Mouse (Mus musculus): ENCODE results near the gene Cdc42ep4.
A peak's percentile ranks its signal among the peaks of the same experiment; 100 is the strongest.

The Cdc42ep4 gene

GRCm38 (mm10) chr11:113749749-113750351 lies 1.8 kb downstream of the Cdc42ep4 start:
- DNase-seq (ENCODE audit: low spot score in 2 of 2) = peak in 1 of 2 experiments; percentile 7

GRCm38 (mm10) chr11:113748797-113749521 lies 2.7 kb downstream of the Cdc42ep4 start:
- DNase-seq (ENCODE audit: low spot score in 2 of 2) = peak in 1 of 2 experiments; percentile 28

- no peak for DNase-seq (ENCODE audit: low spot score in 2 of 2)
These were observed 3.8 kb downstream of the Cdc42ep4 start for GRCm38 (mm10) chr11:113747725-113748380.

DNA sequence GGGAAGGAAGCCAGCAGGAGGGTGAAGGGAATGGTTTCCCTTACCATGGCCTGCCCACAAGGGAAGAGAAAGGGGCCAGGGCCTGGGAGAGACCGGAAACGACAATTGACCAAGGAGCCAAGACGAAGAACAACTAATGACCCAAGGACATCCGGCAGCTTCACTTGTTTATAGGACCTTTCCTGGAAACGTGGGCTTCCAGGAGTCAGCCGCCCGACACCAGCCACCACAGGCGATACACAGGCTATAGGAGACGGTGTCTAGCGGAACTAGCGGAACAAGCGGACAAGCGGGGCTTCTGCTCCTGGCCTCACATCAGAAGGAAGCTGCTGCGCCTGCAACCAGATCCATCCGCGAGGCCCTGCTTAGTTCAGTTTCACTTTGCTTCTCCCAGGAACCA lies 4.6 kb downstream of the Cdc42ep4 start:
- DNase-seq (ENCODE audit: low spot score in 2 of 2) = no peak

GRCm38 (mm10) chr11:113745961-113746360 lies 5.7 kb downstream of the Cdc42ep4 start:
- DNase-seq (ENCODE audit: low spot score in 2 of 2) = no peak

DNA sequence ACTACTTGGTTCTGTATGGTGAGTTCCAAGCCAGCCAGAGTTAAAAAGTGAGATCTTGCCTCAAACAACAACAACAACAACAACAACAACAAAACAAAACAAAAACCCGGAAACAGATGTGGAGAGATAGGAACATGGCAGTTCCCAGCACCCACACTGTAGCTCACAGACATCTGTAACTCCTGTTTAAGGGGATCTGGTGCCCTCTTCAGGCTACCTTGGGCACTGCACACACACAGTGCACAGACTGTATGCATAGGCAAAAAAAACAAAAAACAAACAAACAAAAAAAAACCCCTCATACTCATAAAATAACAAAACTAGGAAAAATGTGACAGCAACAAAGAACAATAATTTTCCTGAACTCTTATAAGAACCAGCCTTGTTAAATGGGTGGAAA lies 8.7 kb downstream of the Cdc42ep4 start:
- DNase-seq (ENCODE audit: low spot score in 2 of 2) = no peak

GRCm38 (mm10) chr11:113740100-113740499 lies 11.6 kb downstream of the Cdc42ep4 start:
- no peak for DNase-seq (ENCODE audit: low spot score in 2 of 2)

DNA sequence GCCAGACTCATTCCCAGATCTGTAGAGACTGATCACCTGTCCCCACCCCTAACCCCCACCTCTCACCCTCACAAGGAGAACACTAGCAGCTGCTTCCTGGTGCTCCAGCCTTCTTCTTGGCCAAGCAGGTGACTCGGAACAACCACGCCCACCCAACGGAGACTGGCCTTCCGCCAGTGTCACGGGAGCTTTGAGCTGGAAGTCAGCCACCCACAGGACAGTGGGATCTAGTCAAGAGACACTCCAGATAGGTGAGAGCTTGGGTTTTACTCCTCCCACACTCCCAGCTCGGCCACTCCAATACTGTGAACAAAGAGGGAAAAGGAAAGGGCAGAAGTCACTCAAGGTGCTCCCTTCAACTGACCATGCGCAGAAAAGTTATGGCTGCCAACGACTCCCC lies 12.5 kb downstream of the Cdc42ep4 start:
- no peak for DNase-seq (ENCODE audit: low spot score in 2 of 2)

DNA sequence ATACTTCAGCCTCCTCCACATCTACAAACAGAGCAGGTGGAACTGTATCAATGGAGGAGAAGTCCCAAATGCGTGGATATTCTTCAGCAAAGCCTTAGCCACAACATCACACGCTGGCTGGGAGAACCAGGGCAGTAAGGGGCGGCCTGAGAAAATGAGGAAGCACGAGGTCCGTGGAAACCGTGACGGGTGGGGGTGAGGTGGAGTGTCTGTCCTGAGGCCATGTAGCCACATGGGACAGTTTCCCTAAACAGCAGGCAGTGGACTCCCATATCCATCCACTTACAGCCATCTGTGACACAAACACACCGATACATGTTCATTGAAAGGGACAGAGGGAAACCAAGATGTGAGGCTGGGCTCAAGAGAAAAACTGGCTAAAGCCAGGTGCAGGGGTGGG lies 13.8 kb downstream of the Cdc42ep4 start:
- DNase-seq (ENCODE audit: low spot score in 2 of 2) = no peak

DNA sequence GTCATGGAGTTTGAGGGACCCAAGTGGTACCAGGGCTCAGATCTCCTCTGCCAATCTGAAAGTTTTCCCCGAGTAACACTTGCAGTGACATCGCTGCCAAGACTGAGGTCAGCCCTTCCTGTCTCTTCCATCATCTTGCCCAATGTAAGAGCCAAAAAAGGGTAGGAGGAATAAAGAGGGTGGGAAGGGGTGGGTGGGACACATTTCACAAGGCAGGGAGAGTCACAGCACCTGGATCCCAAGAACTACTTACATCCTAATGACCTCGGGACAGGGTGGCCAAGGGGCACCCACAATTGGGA lies 14.2 kb downstream of the Cdc42ep4 start:
- no peak for DNase-seq (ENCODE audit: low spot score in 2 of 2)

- no peak for DNase-seq (ENCODE audit: low spot score in 2 of 2)
These were observed 14.7 kb downstream of the Cdc42ep4 start for GRCm38 (mm10) chr11:113736848-113737552.

DNA sequence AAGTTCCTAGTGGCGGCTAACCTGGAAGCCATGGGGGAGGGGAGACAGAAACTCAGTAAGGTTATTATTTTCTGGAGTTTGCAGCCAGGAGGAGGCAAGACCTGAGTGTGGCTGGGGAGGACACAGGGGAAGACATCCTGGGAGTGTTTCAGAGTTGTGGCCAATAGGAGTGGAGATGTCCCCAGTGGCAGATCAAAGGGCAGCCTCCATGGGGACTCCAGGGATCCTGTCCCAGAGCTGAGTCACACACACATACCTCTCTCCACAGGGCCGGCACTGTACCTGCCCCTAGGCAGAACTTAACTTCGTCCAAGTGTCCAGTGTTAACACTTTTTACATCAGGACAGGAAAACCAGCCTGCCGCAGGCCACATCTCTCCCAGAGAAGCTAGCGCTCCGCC lies 16.5 kb downstream of the Cdc42ep4 start:
- no peak for DNase-seq (ENCODE audit: low spot score in 2 of 2)

DNA sequence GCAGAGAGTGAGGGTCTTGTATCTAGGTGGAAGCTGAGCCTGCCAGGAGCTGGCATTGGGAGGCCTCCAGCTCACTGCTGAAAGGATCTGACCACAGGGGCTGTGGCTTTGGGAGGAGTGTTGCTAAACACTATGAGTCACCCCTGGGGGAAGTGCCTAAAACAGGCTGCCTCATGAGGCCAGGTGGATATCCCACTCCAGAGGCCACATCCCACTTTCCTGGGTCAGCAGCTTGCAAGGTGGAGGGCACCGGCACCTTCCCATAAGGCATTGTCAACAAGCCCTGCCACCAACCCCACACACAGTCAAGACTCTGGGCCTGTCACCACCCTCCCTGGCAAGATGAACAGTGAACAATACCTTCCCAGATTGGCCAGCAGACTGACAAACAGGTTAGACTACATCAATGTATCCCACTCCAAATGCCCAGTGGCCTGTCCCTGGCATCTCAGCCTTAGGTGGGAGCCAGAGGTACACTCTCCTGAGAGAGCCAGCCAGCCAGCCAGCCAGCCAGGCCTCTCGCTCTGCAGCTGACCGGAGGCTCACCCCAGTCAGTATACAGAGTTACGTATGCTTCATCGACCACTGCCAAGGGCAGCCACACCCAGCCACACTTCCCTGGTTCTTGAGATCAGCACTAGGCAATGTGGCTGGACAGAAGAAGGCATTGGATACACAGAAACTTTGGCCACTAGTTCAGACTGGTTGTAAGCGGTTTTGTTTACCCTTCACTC lies 17.9 kb downstream of the Cdc42ep4 start:
- DNase-seq (ENCODE audit: low spot score in 2 of 2) = no peak

DNA sequence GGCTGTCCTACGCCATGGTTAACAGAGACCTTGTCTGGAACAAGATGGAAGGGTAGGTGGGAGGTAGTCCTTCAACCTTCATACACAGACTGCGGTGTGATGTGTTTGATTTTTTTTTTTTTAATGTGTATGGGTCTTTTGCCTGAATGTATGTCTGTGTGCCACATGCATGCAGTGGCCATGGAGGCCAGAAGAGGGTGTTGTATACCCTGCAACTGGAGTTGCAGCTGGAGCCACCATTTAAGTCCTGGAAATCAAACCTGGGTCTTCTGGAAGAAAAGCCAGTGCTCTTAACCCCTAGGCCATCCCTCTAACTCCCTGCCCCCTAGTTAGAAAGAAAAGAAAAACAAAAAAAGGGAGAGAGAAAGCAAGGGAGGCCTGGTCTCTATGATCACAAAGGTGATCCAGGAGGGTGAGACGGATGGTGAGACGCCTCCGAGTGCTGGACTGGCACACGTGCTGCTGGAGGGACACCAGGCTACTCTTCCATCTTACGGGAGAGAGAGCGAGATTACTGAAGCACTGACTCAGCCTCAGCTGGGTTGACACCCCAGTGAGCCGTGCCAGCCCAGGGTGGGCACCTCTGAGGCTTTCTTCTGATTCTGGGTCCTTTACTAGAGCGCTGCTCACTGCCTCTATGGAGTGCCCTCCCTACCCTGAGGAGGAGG lies 19.6 kb downstream of the Cdc42ep4 start:
- DNase-seq (ENCODE audit: low spot score in 2 of 2) = no peak

DNA sequence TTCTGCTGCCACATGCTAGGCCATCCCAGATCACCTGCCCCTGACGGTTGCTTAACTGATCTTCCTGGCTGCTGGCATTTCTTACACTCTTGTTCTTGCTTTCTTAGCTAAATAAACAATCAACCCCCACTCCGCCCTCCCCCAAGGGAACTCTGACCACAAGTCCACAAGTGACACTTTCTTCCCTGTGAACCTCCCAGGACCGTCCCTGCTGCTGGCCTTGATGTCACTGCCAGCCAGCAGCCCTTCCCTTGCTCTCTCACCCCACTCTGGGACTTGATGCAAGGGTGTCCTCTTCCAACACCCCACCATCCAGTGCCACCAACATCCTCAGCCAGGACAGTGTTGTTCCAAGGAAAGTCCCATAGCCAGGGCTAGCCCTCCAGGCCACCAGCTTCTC lies 20.8 kb downstream of the Cdc42ep4 start:
- DNase-seq (ENCODE audit: low spot score in 2 of 2) = no peak

GRCm38 (mm10) chr11:113729917-113730316 lies 21.8 kb downstream of the Cdc42ep4 start:
- no peak for DNase-seq (ENCODE audit: low spot score in 2 of 2)

GRCm38 (mm10) chr11:113729239-113729638 lies 22.4 kb downstream of the Cdc42ep4 start:
- DNase-seq (ENCODE audit: low spot score in 2 of 2) = no peak

DNA sequence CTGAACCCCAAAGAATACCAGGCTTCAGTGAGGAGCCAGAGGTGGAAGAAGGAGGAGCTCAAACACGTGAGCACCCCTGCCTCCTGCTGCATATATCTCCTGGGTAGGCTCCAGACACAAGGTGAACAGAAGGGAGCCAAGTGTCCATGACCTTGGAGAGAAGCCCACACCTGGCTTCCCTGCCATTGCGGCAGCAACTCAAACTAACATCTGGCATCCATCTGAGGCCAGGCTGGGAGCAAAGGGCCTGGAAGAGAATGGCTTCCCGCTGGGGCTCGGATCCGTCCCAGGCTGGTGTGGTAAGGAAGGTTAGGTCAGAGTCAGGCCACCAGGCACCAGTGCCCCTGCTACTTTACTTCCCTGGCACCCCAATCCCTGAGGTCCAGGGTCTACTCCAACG lies 23.7 kb downstream of the Cdc42ep4 start:
- DNase-seq (ENCODE audit: low spot score in 2 of 2) = no peak

DNA sequence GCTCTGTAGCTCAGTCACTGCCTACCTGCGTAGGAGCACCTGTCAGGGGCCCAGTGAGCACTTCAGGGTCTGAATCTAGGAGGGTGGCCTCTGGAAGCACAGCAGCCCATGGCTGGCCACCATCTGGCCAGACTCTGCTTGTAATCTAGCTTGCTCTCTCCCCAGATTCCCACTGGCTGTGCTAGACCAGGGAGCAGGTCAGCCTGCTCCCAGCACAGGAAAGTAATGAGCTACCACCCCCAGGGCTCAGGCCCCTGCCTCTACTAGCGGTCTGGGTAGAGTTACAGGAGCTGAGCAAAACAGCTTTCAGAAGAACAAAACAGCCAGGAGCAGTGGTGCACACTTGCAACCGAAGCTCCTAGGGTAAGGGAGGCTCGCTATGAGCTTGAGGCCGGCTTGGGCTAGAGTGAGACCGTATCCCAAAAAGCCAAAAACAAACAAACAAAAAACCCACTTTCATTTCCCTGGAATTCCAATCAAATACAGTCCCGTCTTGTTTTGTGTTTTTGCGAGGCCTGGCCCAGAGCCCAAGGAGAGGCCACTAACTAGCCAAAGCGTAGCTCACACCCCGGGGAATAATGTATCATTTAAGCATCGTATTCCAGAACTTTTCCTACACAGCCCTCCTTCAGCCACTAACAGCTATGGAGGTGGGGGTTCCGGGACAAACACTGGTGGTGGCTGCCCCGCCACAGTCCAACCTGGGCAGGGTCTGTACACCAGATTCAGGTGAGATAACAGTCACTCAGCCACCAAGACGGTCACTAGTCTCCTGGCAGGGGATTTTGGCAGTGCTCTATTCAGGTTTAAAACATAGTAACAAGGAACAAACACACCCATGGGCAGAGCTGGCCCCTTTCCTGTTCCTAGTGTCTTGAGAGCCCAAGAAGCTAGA lies 24.4 kb downstream of the Cdc42ep4 start:
- DNase-seq (ENCODE audit: low spot score in 2 of 2) = no peak
